Mouse (Mus musculus) hindbrain, embryonic 13.5 days (tissue): Measurements from ENCODE around the gene St6galnac3. TPM values are rescaled to one million over a fixed set of nuclear protein-coding genes. Genes with fewer than 3 reads are reported as not detected.

Experiments used
- ATAC-seq: fragments of 200-750 bp; cut with Nextera tagmentation; 2 replicates; pipeline ENCODE4 v1.8.0; 2017; ENCODE audit warnings: moderate TSS enrichment; ENCODE audit not compliant: low FRiP score
- H3K27ac ChIP-seq: fragments of 300-500 bp; sonication (generic); 2 replicates; pipeline ENCODE4 v1.5.1; 2015; ENCODE audit warnings: inconsistent platforms, mild to moderate bottlenecking, moderate library complexity
- H3K27me3 ChIP-seq: fragments of 300-500 bp; sonication (generic); 2 replicates; pipeline ENCODE4 v1.6.1; 2015; ENCODE audit warnings: mild to moderate bottlenecking, inconsistent platforms
- H3K36me3 ChIP-seq: fragments of 300-500 bp; sonication (generic); 2 replicates; pipeline ENCODE4 v1.6.1; 2015; ENCODE audit warnings: mild to moderate bottlenecking, inconsistent platforms
- H3K4me1 ChIP-seq: fragments of 300-500 bp; sonication (generic); replicated peaks from 2 replicates; pipeline ENCODE4 v1.6.1; 2015; ENCODE audit warnings: inconsistent platforms
- H3K4me2 ChIP-seq: fragments of 300-500 bp; sonication (generic); 2 replicates; pipeline ENCODE4 v1.6.1; 2015; ENCODE audit warnings: inconsistent platforms, mild to moderate bottlenecking, moderate library complexity
- H3K4me3 ChIP-seq: fragments of 300-500 bp; sonication (generic); 2 replicates; pipeline ENCODE4 v1.5.1; 2015; ENCODE audit warnings: mild to moderate bottlenecking, inconsistent platforms
- H3K9ac ChIP-seq: fragments of 300-500 bp; sonication (generic); 2 replicates; pipeline ENCODE4 v1.6.1; 2015; ENCODE audit warnings: mild to moderate bottlenecking, inconsistent platforms
- H3K9me3 ChIP-seq: fragments of 300-500 bp; sonication (generic); 2 replicates; pipeline ENCODE4 v1.6.1; 2016; ENCODE audit warnings: inconsistent platforms
- WGBS: fragments of 180-500 bp; shearing (Covaris S2); methylation state at CpG from one replicate; pipeline ENCODE4 v1.1.7; 2015; 5-methylcytosine and 5-hydroxymethylcytosine counted together
- polyA plus RNA-seq: library from polyadenylated mRNA; unstranded; fragments of >200 nt; fragmentation: Nextera tagmentation; extraction: Ambion mirVana; gene quantifications from 2 replicates; pipeline ENCODE4 v1.2.1, GENCODE M21; 2015

St6galnac3 gene
- polyA plus RNA-seq, 1 experiment from 2014 or later = 30.3 TPM

DNA sequence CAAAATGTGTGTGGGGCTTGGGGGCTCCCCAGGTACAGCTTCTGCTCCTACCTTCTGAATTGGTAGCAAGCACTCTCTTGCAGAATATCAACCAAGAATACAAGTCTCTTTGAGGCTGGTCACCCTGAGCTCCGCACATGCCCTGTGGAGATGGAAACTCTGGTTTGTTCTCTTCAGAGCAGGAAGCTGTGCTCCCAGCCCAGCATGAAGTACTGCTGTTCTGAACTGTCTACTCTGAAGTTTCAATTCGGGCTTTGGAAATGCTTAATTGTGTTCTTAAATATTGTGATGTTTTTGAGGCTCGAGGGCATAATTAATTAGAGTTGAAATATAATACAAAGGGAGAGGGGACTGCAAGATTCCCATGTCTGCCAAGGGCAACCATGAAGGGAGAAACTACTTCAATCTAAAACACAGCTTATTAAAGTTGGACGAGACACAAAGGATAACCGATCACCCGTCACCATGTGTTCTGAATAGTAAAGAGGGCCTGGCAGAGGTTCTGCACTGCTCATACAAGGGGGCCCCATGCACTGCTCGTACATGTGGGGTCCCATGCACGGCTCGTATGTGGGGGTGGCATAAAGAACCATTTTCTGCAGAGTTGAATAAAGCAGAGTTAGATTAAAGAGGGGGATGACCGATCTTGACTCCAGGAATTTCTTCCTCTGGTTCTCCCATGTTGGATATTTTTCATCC, 359.8 kb downstream of the St6galnac3 start:
- Histone ChIP-seq H3K9ac (no peak overlapping the region), H3K4me2 (no peak overlapping the region), H3K36me3 (no peaks in the 10 kb centered on the region), H3K4me3 (no peak overlapping the region), H3K27me3 (no peaks in the 10 kb centered on the region), H3K9me3 (no peaks in the 10 kb centered on the region), H3K4me1 (peaks cover 32% of the 10 kb centered on the region), H3K27ac (peak overlapping the region; percentile 40; the same call in 1 of the 2 replicates)
- ATAC-seq = peak; percentile 67
- 36% methylated on average over 10 of the region's 10 CpGs for WGBS

DNA sequence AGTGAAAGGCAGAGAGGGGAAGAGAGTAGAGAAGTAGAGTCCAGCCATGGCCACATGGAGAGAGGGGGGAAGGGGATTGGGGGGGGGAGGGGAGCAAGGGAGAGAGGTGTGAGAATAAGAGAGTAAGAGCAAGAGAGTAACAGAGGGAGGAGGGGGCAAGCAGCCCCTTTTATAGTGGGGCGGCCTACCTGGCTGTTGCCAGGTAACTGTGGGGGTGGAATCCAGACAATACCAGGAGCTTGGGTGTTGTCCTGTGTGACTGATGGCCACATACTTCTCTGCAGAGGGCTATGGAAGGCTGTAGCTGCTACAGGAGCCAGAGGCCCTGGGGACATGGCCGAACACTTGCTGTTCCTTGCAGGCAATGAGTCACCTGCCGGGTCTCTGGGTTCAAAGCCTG, 360.6 kb downstream of the St6galnac3 start:
- peak; percentile 29; the same call in 1 of the 2 replicates for ATAC-seq
- Histone ChIP-seq H3K4me1 (peaks cover 32% of the 10 kb centered on the region), H3K27me3 (no peaks in the 10 kb centered on the region), H3K4me3 (no peak overlapping the region), H3K36me3 (no peaks in the 10 kb centered on the region), H3K27ac (0 out of 2 replicates have a peak overlapping the region, but pooled peaks have one; percentile 40), H3K4me2 (no peak overlapping the region), H3K9me3 (no peaks in the 10 kb centered on the region), H3K9ac (no peak overlapping the region)
- WGBS = 96% methylated on average over 3 of the region's 3 CpGs

DNA sequence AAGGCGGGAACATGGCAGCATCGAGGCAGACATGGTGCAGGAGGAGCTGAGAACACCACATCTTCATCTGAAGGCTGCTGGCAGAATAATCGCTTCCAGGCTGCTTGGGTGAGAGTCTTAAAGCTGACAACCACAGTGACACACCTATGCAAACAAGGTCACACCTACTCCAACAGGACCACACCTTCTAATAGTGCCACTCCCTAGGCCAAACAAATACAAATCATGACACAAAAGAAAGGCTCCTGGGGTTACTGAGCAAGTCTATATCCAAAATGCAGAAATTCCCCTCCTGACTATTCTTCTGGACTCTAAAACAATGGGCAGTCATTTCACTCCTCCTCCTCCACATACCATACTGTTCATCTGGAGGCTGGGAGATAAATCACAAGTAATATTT, 365.0 kb downstream of the St6galnac3 start:
- H3K27me3 ChIP-seq = no peaks in the 10 kb centered on the region
- H3K36me3 ChIP-seq = no peaks in the 10 kb centered on the region
- 93% methylated on average over 3 of the region's 3 CpGs for WGBS
- no peak overlapping the region for H3K27ac ChIP-seq
- H3K4me3 ChIP-seq = no peak overlapping the region
- H3K4me2 ChIP-seq = no peak overlapping the region
- no peak overlapping the region for H3K9ac ChIP-seq
- H3K9me3 ChIP-seq = no peaks in the 10 kb centered on the region
- H3K4me1 ChIP-seq = peaks cover 23% of the 10 kb centered on the region
- ATAC-seq = no peak

DNA sequence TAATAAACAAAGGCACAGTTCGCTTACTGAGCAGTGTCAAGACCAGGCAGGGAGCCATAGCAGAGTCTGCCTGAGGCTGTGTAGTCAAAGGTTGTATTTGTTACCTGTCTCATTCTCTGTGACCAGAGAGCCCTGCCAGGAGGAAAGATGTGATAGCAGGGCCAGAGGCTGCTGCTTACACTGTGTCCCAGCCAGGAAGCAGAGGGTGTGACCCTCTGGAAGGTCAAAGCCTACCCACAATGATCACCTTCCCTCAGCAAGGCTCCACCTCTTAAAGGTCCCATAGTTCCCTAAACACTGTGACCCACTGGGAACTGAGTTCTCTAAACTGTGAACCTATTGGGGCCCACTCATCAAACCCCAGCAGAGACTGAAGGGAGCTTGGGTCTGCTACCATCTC, 368.9 kb downstream of the St6galnac3 start:
- no peak for ATAC-seq
- 74% methylated on average over 1 of the region's 1 CpGs for WGBS
- H3K27ac ChIP-seq = no peak overlapping the region
- no peaks in the 10 kb centered on the region for H3K36me3 ChIP-seq
- no peak overlapping the region for H3K9ac ChIP-seq
- H3K27me3 ChIP-seq = no peaks in the 10 kb centered on the region
- H3K4me2 ChIP-seq = no peak overlapping the region
- H3K9me3 ChIP-seq = no peaks in the 10 kb centered on the region
- H3K4me3 ChIP-seq = no peak overlapping the region
- H3K4me1 ChIP-seq = peaks cover 9% of the 10 kb centered on the region

DNA sequence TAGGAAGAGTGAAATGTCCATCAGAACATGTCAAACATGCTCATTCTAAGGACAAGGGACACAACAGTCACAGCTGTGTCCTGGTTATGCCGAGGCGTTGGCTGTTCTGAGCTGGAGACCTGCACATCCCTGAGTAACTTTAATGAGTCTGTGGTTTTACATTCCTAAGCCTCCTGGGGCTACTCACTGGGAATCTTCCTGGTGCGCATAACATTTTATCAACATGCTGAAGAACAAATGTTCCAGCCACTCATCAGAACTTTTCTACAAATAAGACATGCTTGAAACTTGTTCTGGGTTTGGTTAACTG, 370.0 kb downstream of the St6galnac3 start:
- Histone ChIP-seq H3K9me3 (no peaks in the 10 kb centered on the region), H3K27ac (no peak overlapping the region), H3K36me3 (no peaks in the 10 kb centered on the region), H3K4me1 (peaks cover 16% of the 10 kb centered on the region), H3K9ac (no peak overlapping the region), H3K27me3 (no peaks in the 10 kb centered on the region), H3K4me2 (no peak overlapping the region), H3K4me3 (no peak overlapping the region)
- 70% methylated on average over 3 of the region's 3 CpGs for WGBS
- no peak for ATAC-seq

DNA sequence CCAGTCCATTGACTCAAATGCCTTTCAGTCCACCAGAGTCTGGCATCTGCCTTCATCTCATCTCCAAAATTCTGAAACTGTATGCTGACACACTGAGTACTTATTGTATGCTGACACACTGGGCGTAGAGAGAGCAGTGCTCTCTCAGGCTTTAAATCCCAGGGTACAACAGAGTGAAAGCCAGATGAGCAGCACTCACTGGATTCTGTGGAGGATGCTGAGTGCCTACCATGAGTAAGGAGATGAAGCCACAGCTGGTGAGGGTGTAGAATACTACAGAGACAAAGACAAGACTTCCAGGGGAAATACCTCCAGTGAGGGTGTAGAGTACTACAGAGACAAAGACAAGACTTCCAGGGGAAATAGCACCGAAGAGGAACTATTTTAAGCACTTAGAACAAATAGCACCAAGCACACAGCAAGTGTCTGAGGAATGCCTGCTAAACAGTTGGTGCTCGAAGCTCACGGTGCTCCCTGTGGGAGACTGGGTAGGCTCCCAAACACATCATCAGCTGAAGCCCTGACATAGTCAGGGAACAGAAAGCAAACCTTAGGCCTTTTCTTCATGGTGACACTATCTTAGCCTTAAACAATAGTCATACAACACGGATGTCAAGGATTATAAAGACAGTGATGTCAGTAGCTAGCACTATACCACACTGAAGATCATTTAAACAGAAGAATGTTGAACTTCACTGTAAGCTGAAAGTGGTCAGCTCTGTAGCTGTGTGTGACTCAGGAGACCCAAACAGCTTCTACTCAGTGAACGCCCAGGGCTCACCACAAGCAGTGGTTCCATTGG, 370.6 kb downstream of the St6galnac3 start:
- no peaks in the 10 kb centered on the region for H3K27me3 ChIP-seq
- H3K4me3 ChIP-seq = no peak overlapping the region
- peaks cover 17% of the 10 kb centered on the region for H3K4me1 ChIP-seq
- H3K36me3 ChIP-seq = no peaks in the 10 kb centered on the region
- no peak overlapping the region for H3K9ac ChIP-seq
- no peak overlapping the region for H3K27ac ChIP-seq
- no peaks in the 10 kb centered on the region for H3K9me3 ChIP-seq
- WGBS = 91% methylated on average over 6 of the region's 6 CpGs
- H3K4me2 ChIP-seq = no peak overlapping the region
- ATAC-seq = no peak

DNA sequence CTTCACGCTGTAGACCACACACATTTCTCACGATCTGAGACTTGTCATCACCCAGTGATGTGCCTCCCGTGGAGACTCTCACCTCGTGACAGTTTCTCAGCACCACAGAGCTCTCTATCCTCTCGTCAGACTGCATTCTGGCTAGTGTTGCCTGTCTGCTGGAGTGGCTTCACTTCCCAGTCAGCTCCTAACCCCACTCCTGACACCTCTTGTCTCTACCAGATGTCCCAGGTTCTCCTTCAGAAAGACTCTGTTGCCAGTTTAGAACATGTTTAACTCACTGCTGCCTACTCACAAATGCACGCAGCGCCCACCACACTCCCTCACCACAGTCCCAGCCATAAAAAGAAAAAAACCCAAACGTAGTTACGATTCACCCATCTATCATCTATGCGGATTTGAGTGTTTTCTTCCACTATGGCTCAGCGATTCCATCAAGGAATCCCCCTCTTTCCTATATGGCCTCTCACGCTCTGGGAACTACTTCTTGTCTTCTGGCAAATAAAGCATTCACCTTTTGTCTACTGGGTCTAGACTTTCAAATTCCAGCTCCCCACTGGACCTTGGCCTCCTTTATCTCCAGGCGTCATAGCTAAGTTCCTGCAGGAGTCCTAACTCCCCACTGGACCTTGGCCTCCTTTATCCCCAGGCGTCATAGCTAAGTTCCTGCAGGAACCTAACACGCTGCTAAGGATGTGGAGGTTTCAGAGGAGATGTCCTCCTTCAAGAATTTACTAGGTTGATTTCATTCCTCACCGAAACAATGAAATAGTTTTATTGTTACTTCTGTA, 371.5 kb downstream of the St6galnac3 start:
- no peak overlapping the region for H3K4me3 ChIP-seq
- no peak for ATAC-seq
- no peak overlapping the region for H3K4me2 ChIP-seq
- no peaks in the 10 kb centered on the region for H3K27me3 ChIP-seq
- H3K9ac ChIP-seq = no peak overlapping the region
- no peaks in the 10 kb centered on the region for H3K36me3 ChIP-seq
- H3K27ac ChIP-seq = no peak overlapping the region
- peaks cover 15% of the 10 kb centered on the region for H3K4me1 ChIP-seq
- H3K9me3 ChIP-seq = no peaks in the 10 kb centered on the region
- WGBS = 89% methylated on average over 16 of the region's 16 CpGs

DNA sequence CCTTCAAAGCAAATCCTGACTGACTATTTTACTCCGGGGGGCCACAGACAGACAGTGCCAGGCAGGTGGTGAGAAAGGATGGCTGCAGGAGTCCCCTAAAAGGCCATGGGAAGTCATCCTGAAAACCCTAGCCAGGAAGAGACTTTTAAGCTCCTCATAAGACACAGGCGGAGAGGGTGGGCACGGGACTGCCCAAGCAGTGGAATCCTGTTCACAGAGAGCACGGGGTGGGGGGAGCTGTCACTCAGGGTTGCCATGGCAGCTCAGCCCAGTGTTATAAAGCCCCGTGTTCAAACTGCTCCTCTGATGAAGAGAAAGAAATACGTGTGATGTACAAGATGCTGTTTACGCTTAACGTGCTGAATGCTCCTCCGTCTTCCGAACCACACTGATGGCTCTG, 375.0 kb downstream of the St6galnac3 start:
- Histone ChIP-seq H3K4me3 (no peak overlapping the region), H3K27me3 (no peaks in the 10 kb centered on the region), H3K27ac (no peak overlapping the region), H3K9me3 (no peaks in the 10 kb centered on the region), H3K36me3 (no peaks in the 10 kb centered on the region), H3K4me2 (no peak overlapping the region), H3K4me1 (peaks cover 13% of the 10 kb centered on the region), H3K9ac (no peak overlapping the region)
- 39% methylated on average over 10 of the region's 10 CpGs for WGBS
- peak; percentile 57; the same call in 1 of the 2 replicates for ATAC-seq

DNA sequence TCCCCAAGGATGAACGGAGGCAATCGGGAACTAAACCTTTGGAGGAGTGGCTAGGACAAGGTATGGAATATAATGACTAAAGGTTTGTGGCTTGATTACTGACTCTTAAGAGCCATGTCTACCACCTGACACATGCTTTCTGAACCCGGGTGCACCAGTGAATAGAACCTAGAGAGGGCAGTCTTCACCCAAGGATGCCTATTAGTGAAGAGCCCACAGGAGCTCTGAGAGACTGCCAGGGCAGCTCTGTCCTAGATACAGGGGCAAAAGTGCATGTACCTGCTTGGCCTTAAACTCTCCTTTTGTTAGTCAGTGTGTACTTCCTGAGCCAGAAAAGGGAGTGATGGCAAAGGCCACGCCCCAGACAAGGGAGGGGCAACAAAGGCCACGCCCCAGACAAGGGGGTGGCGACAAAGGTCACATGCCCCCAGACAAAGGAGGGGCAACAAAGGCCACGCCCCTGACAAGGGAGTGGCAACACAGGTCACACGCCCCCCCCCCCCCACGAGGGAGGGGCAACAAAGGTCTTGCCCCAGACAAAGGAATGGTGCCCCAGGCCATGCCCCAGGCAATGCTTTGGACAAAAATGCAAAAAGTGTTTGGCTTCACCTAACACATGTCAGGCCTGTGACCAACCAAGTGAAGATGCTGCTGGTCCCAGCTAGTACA, 376.0 kb downstream of the St6galnac3 start:
- no peaks in the 10 kb centered on the region for H3K9me3 ChIP-seq
- H3K27ac ChIP-seq = no peak overlapping the region
- no peak for ATAC-seq
- WGBS = 94% methylated on average over 9 of the region's 9 CpGs
- no peaks in the 10 kb centered on the region for H3K36me3 ChIP-seq
- no peak overlapping the region for H3K4me3 ChIP-seq
- H3K9ac ChIP-seq = no peak overlapping the region
- H3K27me3 ChIP-seq = no peaks in the 10 kb centered on the region
- H3K4me2 ChIP-seq = no peak overlapping the region
- peaks cover 10% of the 10 kb centered on the region for H3K4me1 ChIP-seq

DNA sequence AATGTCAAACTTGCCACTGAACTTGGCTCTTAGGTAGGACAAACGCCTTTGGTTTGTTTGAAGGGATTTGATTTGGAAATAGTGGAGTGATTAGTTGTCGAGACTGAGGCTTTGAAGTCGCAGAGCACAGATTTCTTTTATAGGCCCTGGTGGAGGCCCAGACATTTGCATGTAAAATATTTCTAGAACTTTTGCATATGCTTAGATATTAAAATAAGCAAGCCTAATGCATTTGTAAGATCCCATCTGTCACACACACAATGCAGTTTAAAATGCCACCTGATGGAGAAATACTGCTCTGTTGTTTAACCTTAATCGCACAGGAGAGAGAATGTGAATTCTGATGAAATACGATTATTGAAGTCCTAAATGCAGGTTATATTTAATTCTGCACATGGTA, 380.0 kb downstream of the St6galnac3 start:
- Histone ChIP-seq H3K4me3 (no peak overlapping the region), H3K4me1 (peaks cover 2% of the 10 kb centered on the region), H3K27me3 (no peaks in the 10 kb centered on the region), H3K9ac (no peak overlapping the region), H3K27ac (no peak overlapping the region), H3K36me3 (no peaks in the 10 kb centered on the region), H3K4me2 (no peak overlapping the region), H3K9me3 (no peaks in the 10 kb centered on the region)
- ATAC-seq = no peak
- 74% methylated on average over 5 of the region's 5 CpGs for WGBS

DNA sequence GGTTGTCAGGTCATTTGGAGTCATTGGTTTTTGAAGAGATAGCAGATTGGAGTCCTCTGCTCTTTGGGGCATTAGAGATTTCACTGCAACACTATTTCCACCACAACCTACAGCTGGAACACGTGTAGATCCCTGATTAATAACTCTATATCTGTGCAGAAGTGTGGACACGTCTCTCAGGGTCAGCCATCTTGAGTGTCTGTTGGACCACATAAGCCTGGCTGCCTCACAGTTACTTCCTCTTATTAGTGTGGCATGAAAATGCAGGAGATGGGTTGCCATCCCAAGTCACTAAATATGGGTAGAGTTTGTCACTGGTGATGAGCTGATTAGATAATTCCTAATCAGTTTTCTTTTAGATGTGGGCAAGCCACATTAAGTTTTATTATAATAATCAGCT, 385.0 kb downstream of the St6galnac3 start:
- 73% methylated on average over 2 of the region's 2 CpGs for WGBS
- Histone ChIP-seq H3K4me2 (no peak overlapping the region), H3K9ac (no peak overlapping the region), H3K27me3 (no peaks in the 10 kb centered on the region), H3K9me3 (no peaks in the 10 kb centered on the region), H3K27ac (no peak overlapping the region), H3K4me3 (no peak overlapping the region), H3K4me1 (no peaks in the 10 kb centered on the region), H3K36me3 (no peaks in the 10 kb centered on the region)
- ATAC-seq = no peak

DNA sequence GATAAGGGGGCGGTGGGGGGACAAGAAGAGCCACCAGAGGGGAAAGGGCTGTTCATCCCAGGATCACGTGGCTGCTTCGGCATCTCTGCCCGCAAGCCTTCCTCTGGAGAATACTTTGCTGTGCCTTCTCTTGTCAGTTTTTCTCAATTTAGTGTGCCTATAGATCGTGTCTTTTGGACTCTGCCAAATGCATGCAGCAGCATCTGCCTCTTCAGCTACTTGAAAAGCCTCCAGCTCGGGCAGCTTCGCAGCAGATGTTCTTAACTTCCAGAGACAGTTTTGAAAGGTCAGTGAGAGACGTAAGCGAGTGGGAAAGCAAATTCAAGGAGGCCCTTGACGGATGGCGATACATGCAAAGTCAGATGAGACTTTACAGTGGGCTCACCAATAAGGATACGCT, 385.9 kb downstream of the St6galnac3 start:
- H3K9ac ChIP-seq = no peak overlapping the region
- H3K4me2 ChIP-seq = no peak overlapping the region
- H3K27ac ChIP-seq = no peak overlapping the region
- no peaks in the 10 kb centered on the region for H3K27me3 ChIP-seq
- H3K4me3 ChIP-seq = no peak overlapping the region
- H3K4me1 ChIP-seq = peaks cover 3% of the 10 kb centered on the region
- no peak for ATAC-seq
- H3K9me3 ChIP-seq = no peaks in the 10 kb centered on the region
- H3K36me3 ChIP-seq = no peaks in the 10 kb centered on the region
- WGBS = 73% methylated on average over 12 of the region's 12 CpGs
